Mouse (Mus musculus) layer of hippocampus, postnatal 14 days (tissue): ENCODE results near the gene Atp2a2. TPM values are rescaled to one million over a fixed set of nuclear protein-coding genes. Genes with fewer than 3 reads are reported as not detected.
"Not testable (repeated sequence)": the region's sequence is repeated elsewhere in the genome, so short reads cannot be mapped to it uniquely, and the experiment has no call there.

Source experiments
- DNase-seq, 2 experiments: peaks; one replicate each; pipeline ENCODE4 v3.0.0; 2021 to 2022; ENCODE audit warnings: low spot score in 2 of 2, mixed read lengths in 1 of 2
- total RNA-seq, 2 experiments: library from RNA; stranded (reverse); gene quantifications; 2 replicates each; pipeline ENCODE4 v1.2.3; 2021

The Atp2a2 gene
- total RNA-seq, 2 experiments from 2014 or later, result 659 to 669 TPM

- DNase-seq, result no peak
These were observed 1.9 kb downstream of the Atp2a2 start for GRCm38 (mm10) chr5:122500141-122500540.

GRCm38 (mm10) chr5:122498046-122498445 is 4.0 kb downstream of the Atp2a2 start:
- no peak for DNase-seq

- DNase-seq, result no peak
These were observed 5.0 kb downstream of the Atp2a2 start for GRCm38 (mm10) chr5:122496990-122497389.

- no peak for DNase-seq
These were observed 7.6 kb downstream of the Atp2a2 start for GRCm38 (mm10) chr5:122494449-122494848.

GRCm38 (mm10) chr5:122493035-122493434 is 9.0 kb downstream of the Atp2a2 start:
- no peak for DNase-seq

- no peak for DNase-seq
These were observed 10.6 kb downstream of the Atp2a2 start for GRCm38 (mm10) chr5:122491385-122491784.

GRCm38 (mm10) chr5:122490148-122490547 is 11.9 kb downstream of the Atp2a2 start:
- no peak for DNase-seq

- no peak for DNase-seq
These were observed 14.2 kb downstream of the Atp2a2 start for GRCm38 (mm10) chr5:122487825-122488224.

GRCm38 (mm10) chr5:122486243-122486642 is 15.8 kb downstream of the Atp2a2 start:
- not testable (repeated sequence) for DNase-seq

- no peak for DNase-seq
These were observed 19.2 kb downstream of the Atp2a2 start for GRCm38 (mm10) chr5:122482733-122483391.

GRCm38 (mm10) chr5:122481844-122482243 is 20.2 kb downstream of the Atp2a2 start:
- no peak for DNase-seq

GRCm38 (mm10) chr5:122479131-122479530 is 22.9 kb downstream of the Atp2a2 start:
- DNase-seq, result no peak

- no peak for DNase-seq
These were observed 24.5 kb downstream of the Atp2a2 start for GRCm38 (mm10) chr5:122477492-122477891.

GRCm38 (mm10) chr5:122476078-122476477 is 25.9 kb downstream of the Atp2a2 start:
- no peak for DNase-seq

GRCm38 (mm10) chr5:122474643-122475363 is 27.2 kb downstream of the Atp2a2 start:
- DNase-seq, result no peak

- DNase-seq, result no peak
These were observed 30.4 kb downstream of the Atp2a2 start for GRCm38 (mm10) chr5:122471658-122472057.

GRCm38 (mm10) chr5:122461431-122461830 is 40.6 kb downstream of the Atp2a2 start:
- DNase-seq, result no peak

- DNase-seq, result no peak
These were observed 41.4 kb downstream of the Atp2a2 start for GRCm38 (mm10) chr5:122460656-122461055.

GRCm38 (mm10) chr5:122459335-122459734 is 42.7 kb downstream of the Atp2a2 start:
- DNase-seq, result no peak

- no peak for DNase-seq
These were observed 44.0 kb downstream of the Atp2a2 start for GRCm38 (mm10) chr5:122458066-122458465.

- not testable (repeated sequence) for DNase-seq
These were observed 45.0 kb downstream of the Atp2a2 start for GRCm38 (mm10) chr5:122457054-122457453.

GRCm38 (mm10) chr5:122455584-122455983 is 46.4 kb downstream of the Atp2a2 start:
- no peak for DNase-seq

- DNase-seq, result no peak
These were observed 47.1 kb downstream of the Atp2a2 start for GRCm38 (mm10) chr5:122454883-122455282.
